Mouse (Mus musculus) v-Abl transformed pro-B cells (cell line): ENCODE measurements around the gene Rasgrp3.
"Not testable (repeated sequence)": the region's sequence is repeated elsewhere in the genome, so short reads cannot be mapped to it uniquely, and the experiment has no call there.

ENCODE experiments used
- in situ Hi-C, 2 experiments: fragments of 400-800 bp; cut with MboI; formaldehyde crosslinking; loops; one replicate each; pipeline ENCODE4 v1.15.1; 2025; ENCODE audit not compliant: unreplicated experiment in 2 of 2

Gene Rasgrp3

DNA sequence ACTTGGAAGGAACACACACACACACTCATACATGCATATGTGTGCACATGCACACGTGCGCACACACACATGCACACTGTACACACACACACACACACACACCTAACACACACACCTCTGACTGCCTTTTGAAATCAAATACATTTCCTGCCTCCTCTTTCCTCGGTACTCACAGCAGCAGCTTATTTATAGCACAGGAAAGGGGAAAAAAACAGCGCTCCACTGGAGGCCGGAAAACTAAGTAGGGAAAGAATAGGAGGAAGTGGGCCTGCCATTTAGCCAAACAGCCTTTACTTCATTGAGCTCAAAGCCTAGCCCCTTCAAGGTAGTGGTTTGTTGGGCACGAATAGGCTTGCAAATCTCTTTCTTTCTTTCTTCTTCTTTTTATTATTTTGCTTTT is at the start of gene Rasgrp3:
Gene Rasgrp3 (plus strand): TSS at position 298 of the 400 bp plus-strand sequence.
- in situ Hi-C loops, result no loop called here

DNA sequence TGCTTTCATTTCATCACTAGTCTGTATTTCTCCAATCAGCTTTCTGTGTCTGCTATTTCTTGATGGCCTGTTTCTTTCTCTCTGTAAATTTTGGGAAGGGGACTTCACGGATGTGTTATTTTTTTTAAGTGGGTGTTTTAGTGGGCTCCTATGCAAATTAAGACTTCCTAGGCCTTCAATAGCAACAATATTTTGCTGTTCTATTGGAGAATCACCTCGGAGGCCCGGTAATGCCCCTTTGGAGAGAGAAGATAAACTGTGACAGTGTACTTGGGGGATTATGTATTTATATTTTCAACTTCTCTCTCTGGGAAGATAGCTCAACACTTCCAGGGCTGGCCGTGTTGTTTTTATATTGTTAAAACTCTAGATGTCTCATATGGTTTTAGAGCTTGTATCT is 47.3 kb upstream of the Rasgrp3 start:
- in situ Hi-C loops, result no loop called here

DNA sequence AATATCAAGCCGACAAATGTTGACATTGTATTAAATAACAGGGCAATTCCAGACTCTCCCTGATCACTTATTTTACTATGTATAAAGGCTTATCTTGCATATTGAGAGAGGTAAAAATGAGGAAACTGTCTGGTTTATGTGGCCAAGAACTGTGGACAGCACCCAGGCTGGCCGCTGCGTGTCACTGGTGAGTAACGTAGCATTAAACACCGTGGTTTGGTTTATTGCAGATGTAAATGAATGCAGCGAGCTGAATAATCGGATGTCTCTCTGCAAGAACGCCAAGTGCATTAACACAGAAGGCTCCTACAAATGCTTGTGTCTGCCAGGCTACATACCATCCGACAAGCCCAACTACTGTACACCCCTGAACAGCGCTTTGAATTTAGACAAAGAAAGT is 45.6 kb upstream of the Rasgrp3 start:
- in situ Hi-C loops, result no loop called here

DNA sequence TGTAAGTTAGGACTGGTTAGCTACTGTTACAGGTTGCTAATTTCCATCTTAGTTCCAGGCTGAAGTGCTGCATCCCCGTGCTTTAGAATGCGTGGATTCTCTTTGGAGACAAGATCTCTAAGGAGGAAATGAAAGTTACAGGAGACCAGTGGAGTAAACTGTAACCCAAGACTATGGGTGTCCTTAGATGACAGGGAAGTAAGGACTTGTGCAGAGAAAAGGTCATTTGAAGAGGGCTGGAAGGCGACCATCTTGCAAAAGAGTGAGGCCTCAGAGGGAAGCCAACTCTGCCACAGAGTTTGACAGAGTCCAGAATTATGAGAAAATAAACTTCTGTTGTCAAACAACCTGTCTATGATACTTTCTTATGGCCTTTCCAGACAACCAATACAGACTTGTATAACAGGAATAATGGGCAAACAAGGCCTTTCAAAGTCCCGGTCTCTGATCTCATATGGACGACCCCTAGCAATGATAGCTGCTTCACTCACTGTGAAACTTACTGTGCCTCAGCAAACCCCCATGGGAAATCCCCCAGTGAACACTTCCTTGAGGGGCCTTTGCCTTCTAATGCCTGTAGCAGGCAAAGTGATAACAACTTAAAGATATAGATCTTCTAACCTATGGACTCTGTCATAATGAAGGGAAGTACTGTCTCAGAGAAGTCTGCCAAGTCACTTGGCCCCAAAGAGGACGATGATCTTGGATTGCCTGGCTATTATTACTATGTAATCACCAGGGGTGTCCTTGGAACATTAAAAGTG is 44.1 kb upstream of the Rasgrp3 start:
- in situ Hi-C loops, result no loop called here

DNA sequence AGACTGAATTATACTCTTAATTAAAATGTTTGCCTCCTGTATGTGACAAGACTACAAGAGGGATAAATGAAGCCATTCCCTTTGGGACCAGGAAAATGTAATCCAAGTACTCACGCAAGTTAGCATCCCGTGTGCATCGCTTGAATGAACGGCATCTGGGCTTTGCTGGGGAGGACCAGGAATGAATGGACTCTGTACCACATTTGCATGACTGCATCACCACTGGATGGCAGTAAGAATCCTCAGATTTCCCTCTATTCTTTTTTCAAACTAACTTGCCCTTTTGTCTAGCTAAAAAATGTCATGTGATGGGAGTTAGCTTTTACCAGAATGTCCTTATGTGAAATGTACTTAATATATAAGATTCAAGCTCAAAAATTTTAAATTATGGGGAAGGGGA is 29.3 kb upstream of the Rasgrp3 start:
- in situ Hi-C loops, result no loop called here

DNA sequence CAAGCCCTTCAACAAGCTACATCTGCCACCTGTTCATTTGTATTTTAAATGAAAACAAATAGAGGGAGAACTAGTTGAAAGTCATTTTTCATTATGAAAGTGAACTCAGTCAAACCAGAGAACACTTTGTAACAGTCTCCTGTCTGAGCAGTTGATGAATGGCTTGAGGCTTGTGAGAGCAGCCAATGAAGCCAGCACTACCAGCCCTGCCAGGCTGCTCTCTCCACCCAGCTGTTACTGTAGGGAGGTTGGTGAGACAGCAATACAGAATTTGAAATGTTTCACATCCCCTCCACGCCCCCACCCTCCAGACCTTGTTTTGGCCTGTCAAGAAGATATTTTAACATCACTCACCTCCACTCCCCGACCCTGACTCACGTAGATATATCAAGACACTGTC is 18.8 kb upstream of the Rasgrp3 start:
- in situ Hi-C loops, result loop anchor here in 1 of 2 experiments (10.0 kb wide), 1 partner anchor 118 kb away; no protein-coding TSS in a partner anchor

DNA sequence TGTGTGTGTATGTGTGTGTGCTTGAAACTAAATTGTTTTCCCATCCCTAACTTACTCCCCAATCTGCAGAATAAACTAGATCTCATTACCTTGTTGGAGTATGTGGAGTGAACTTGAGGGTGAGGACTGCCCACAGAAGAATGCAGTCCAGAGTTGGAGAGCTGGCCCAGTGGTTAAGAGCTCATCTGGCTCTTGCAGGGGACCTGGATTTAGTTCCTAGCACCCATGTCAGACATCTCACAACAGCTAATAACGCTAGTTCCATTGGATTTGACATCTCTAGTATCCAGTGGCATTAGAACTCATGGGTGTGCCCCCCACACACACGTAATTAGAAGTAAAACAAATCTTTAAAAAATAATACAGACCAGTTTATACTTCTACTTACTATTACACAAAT is 1.5 kb upstream of the Rasgrp3 start:
- in situ Hi-C loops, result no loop called here

DNA sequence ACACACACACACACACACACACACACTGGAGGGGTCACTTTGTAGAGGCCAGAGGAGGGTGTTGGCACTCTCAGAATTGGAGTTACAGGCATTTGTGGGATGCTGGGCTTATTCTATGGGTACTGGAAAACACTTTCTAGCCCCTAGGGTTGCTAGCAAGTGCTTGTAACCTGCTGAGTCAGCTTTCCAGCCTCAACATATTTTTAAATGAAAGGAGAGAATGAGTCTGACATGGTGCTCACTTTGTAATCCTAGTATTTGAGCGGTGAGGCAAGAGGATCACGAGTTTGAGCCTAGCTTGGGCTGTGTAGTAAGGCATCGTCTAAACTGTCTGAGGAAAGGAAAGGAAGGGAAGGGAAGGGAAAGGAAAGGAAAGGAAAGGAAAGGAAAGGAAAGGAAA is 825 bp upstream of the Rasgrp3 start:
- in situ Hi-C loops, result no loop called here

DNA sequence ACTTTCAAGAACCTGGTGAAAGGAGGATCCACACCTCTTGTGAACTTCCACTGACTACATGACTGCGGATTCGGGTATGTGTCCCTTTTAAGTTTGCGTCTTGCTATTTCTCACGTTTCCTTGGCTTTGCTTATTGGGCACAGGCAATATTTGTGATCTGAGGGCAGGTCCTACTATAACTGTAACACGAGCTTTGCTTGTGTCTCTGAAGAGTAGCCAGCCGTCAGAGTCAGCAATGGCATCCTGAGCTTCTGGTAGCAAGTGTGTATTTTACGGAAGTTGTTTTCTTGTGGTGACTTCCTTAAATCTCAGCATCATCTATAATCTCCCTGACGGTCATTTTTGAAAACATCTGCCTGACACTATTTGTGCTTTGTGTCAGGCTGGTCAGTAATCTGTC is 399 bp downstream of the Rasgrp3 start:
- in situ Hi-C loops, result no loop called here

DNA sequence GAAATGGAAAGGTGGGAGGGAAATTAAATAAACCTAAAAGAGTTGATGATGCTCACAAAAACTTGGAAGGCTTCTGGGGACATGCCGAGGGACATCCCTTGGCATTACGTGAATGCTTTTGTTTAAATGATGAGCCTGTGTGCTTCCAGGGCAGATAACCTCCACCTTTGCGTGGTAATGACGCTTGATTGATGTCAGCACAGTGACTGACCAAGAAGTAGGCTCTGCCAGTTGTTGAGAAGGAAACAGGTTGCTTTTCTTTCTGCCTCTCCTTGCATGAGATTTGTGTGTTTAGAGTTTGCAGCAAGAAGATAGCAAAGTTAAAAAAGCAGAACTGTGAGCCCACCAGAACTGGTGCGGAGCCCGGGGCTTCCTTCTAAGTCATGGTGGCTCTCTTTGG is 1.1 kb downstream of the Rasgrp3 start:
- in situ Hi-C loops, result no loop called here

DNA sequence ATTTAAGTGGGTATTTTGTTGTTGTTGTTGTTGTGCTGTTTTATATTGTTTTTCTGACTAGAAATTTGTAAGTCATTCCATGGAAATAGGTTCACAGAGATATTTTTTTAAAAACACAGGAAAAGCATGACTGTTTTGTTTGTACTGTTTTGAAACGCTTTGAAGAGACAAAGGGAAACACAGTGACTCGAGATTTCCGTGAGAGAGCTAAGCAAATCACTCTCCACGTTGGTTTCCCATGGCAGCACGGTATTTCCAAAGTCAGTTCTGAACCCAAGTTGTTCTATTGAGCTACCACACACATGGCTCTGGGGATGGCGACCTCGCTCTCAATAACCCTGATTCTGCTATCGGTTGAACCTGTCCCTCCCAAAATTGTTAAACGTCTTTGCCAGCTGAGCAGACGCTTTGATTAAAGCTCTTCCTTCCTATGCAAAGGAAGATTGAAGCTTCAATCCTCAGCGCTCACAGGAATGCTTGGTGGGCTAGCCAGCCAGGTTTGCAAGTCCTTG is 1.6 kb downstream of the Rasgrp3 start:
- in situ Hi-C loops, result no loop called here

DNA sequence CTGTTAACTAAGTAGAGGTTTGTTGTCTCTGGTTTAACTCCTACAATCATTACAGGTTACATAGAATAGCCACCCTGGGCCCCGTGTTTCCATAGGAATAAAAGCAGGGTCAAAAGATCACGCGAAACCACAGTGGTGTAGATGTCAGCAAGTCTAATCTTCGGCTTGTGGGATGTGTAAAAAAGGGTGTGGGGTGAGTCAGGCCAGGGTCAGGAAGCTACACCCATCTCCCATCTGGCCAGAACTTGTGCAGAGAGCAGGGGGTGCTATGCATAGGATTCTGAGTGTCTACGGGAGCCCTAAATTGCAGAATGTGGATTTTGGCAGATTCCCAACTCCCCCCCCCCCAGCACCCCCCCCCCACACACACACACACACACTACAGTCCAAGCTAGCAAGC is 2.5 kb downstream of the Rasgrp3 start:
- in situ Hi-C loops, result no loop called here

DNA sequence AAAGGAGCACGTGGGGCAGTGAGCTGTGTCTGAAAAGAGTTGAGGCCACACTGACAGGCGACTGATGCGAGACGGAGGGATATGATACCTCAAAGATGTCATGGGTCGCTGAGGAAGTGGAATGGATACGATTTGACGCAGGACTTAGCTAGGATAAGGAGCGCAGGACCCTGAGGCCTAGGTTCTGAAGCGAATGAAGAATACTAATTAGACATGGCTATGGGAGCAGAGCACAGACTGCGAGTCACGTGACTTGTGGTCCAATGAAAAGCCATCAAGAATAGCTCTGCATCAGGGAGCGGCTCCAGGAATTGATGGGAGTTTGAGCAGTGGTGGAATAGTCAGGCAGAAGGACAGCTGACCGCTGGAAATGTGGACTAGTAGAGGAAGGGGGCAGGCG is 3.4 kb downstream of the Rasgrp3 start:
- in situ Hi-C loops, result no loop called here

DNA sequence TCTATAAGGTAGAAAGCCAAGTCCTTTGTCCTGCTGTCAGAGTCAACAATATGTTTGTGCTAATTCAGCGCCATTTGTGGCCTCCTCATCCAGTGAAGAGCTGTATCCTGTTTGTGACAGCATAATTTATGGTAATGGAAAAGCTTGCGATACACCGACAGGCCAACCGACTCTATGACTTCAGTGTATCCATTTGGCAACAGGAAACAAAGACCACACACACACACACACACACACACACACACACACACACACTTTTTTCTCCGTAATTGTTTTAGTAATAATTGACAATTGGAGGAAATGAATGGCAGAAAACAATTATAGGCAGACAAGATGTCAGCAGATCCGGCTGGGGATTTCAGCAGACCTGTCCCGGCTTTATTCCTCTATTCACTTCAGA is 4.9 kb downstream of the Rasgrp3 start:
- in situ Hi-C loops, result no loop called here

DNA sequence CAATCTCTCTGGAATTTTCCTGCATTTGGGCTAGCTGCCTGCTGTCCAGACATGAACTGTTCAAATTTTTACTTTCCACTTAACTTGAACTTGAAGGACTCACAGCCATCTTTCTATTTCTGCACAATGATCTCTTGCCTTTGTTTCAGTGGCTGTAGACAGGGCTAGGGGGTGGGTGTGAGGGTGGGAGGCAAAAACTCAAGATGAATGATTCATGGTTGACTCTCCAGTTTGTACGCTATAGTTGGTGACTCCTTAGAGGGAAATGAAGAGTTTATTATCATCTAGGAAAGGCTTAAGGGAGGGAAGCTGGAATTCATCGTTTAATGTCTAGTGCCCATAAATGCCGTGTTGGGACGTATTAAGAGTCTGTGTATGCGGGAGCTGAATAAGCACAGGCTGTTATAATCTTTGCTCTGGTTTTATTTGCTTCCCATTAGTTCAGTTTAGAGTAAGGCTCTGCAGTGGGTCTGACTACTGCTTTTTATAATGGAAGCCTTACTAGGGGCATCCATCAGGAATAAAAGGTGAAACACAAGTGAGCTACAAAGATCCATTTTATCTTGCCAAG is 5.6 kb downstream of the Rasgrp3 start:
- in situ Hi-C loops, result no loop called here

DNA sequence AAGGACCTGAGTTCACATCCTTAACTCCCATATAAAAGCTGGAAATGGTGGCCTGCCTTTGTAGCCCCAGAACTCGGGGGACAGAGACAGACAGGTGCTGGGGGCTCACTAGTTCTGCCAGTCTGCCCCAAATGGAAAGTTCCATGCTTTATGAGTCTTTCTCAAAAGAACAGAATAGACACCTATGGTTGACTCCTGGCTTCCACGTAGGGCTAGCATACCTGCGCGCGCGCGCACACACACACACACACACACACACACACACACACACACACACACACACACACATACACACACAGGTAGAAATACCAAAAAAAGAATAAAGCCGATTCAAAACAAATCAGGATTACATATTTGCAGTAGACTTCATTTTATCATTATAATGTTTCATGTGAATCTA is 6.7 kb downstream of the Rasgrp3 start:
- in situ Hi-C loops, result no loop called here

DNA sequence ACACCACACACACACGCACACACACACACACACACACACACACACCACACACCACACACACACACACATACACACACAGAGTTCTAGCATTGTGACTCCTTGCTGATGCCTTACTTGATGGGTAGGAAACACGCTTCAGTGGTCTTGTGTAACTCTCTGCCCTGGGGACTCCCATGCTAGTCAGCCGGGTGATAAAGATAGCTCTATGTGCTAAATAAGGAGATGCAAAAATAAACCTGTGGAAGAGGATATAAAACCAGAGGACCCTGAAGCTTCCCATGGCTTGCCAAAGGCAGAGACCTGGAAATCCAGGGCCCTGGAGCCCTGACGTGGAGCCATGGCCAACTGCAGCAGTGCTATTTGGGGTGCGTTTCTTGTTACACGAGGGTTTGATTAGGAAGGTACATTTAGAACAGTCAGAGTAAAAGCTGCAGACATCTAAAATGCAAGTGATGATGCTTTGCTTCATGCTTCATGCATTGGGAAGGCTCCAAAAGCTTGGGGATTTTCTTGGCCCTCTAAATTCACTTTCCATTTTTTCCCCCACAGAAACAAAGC is 7.4 kb downstream of the Rasgrp3 start:
- in situ Hi-C loops, result no loop called here

DNA sequence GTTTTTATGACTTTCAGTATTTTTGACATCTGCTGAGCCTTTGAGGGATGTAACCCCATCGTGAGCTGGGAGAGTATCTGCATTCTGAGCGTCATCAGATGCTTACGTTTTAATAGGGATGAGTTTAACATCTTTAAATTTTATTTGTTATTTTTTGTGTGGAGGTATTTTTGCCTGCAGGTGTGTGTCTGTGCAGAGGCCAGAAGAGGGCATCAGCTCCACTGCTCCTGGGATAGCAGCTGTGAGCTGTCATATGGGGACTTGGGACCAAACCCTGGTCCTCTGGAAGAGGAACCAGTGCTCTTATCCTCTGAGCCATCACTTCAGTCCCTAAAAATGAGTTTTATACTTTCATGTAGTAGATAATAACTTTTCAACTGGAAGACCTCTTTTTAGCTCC is 12.6 kb downstream of the Rasgrp3 start:
- in situ Hi-C loops, result no loop called here

DNA sequence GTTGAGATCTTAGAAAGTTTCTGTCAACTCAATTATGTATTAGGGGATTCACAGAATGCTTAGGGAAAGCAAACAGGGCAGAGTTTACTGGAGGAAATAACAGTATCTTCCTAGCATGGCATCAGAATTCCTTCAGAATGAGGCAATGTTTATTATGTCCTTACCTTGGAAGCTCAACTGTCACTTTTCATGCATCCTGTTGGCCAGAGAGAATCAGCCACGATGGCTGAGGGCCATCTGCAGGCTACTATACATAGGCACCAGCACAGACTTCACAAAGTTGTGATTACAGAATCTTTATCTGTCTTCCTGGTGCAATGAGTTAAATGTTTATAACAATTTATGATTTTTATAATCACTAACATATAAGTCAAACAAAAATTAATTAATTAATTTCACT is 13.3 kb downstream of the Rasgrp3 start:
- in situ Hi-C loops, result no loop called here

DNA sequence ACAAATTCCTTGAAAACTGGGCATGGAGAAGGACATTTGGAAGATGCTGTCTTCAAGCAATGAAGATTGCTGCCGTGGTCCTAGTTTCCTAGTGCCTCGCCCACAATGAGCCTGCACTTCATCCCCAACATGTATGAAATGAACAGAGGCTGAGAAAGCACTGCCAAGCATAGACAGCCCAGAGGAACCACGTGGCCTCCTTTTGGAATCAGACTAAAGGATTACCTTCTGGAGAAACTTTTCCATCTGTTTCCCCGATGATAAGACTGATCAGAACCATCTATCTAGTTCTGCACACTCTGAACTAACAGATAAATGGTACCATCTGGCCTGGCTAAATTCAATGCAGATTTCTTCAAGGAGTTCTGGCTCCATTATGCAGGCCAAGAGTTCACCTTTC is 16.6 kb downstream of the Rasgrp3 start:
- in situ Hi-C loops, result no loop called here

DNA sequence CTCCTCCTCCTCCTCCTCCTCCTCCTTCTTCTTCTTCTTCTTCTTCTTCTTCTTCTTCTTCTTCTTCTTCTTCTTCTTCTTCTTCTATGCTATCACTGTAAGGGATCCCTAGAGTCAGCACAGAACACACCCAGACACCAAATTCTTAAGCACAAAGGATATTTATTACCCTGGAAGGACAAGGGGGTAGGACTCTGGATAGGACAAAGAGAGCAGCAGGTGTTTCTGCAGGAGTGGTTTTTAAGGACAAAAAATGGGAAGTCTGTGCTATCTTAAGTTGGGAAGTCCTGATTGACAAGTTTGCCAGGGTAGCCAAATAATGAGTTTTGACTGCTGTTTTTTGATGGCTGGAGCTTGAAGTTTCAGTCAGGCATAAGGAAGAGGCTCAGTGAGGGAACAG is 17.9 kb downstream of the Rasgrp3 start:
- in situ Hi-C loops, result no loop called here

DNA sequence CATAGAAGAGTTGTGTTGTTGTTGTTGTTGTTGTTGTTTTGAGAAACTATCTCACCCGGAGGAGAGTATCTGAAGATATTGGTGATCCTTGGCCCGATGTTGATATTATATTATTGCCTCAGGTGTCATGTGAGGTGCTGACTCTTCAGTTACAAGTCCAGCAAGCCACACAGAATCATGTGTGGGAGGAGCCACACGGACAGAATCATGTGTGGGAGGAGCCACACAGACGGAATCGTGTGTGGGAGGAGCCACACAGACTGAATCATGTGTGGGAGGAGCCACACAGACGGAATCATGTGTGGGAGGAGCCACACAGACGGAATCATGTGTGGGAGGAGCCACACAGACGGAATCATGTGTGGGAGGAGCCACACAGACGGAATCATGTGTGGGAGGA is 20.4 kb downstream of the Rasgrp3 start:
- in situ Hi-C loops, result not testable (repeated sequence)
